Mouse (Mus musculus) heart, embryonic 13.5 days (tissue): ENCODE measurements at regions not wholly inside any gene's neighbourhood (a gene's known extent, or its start where the extent isn't known, plus 50 kb on each side); places are given as distances from the start of the nearest gene placed in this dataset.
A peak's percentile ranks its signal among the peaks of the same experiment; 100 is the strongest.

ENCODE experiments used
- ATAC-seq: fragments of 200-750 bp; cut with Nextera tagmentation; 2 replicates; pipeline ENCODE4 v1.8.0; 2017; ENCODE audit warnings: moderate TSS enrichment; ENCODE audit not compliant: insufficient number of reproducible peaks, low FRiP score, low TSS enrichment; ENCODE audit errors: extremely low read depth
- H3K27ac ChIP-seq: fragments of 300-500 bp; sonication (generic); replicated peaks from 2 replicates; pipeline ENCODE4 v1.5.1; 2015; ENCODE audit warnings: moderate library complexity, mild to moderate bottlenecking, inconsistent platforms
- H3K27me3 ChIP-seq: fragments of 300-500 bp; sonication (generic); replicated peaks from 2 replicates; pipeline ENCODE4 v1.6.1; 2015; ENCODE audit warnings: mild to moderate bottlenecking, inconsistent platforms
- H3K36me3 ChIP-seq: fragments of 300-500 bp; sonication (generic); 2 replicates; pipeline ENCODE4 v1.6.1; 2015; ENCODE audit warnings: mild to moderate bottlenecking, inconsistent platforms
- H3K4me1 ChIP-seq: fragments of 300-500 bp; sonication (generic); 2 replicates; pipeline ENCODE4 v1.6.1; 2015; ENCODE audit warnings: inconsistent platforms
- H3K4me2 ChIP-seq: fragments of 300-500 bp; sonication (generic); 2 replicates; pipeline ENCODE4 v1.6.1; 2015; ENCODE audit warnings: inconsistent platforms, mild to moderate bottlenecking, moderate library complexity
- H3K4me3 ChIP-seq: fragments of 300-500 bp; sonication (generic); 2 replicates; pipeline ENCODE4 v1.5.1; 2015; ENCODE audit warnings: moderate library complexity, mild to moderate bottlenecking, inconsistent platforms
- H3K9ac ChIP-seq: fragments of 300-500 bp; sonication (generic); 2 replicates; pipeline ENCODE4 v1.6.1; 2015; ENCODE audit warnings: inconsistent platforms, mild to moderate bottlenecking, moderate library complexity
- H3K9me3 ChIP-seq: fragments of 300-500 bp; sonication (generic); 2 replicates; pipeline ENCODE4 v1.6.1; 2016; ENCODE audit warnings: inconsistent platforms
- WGBS: fragments of 180-500 bp; shearing (Covaris S2); methylation state at CpG from one replicate; pipeline ENCODE4 v1.1.7; 2015; ENCODE audit warnings: mixed read lengths; 5-methylcytosine and 5-hydroxymethylcytosine counted together

DNA sequence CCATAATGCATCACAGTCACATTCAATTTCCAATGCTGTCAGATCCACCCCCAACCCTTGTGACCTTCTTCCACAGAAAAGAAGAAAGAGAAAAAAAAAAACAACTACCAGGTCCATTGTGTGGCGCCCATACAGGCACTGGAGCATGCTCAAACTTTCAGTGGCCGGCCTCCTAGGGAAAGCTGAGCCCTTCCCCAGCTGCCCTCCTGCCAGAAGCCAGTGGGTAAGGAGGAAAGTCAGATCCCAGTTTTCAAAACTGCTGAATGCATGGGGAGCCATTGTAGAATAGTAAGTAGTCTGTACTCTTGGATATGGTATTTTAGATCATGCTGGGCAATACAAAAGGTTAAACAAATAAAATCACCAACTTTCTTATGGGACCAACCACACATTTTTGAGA is 325.5 kb upstream of the Fam241a start:
- ATAC-seq: no peak
- Histone ChIP-seq H3K4me2 (no peak overlapping the region), H3K4me3 (no peak overlapping the region), H3K27ac (no peak overlapping the region), H3K9ac (no peak overlapping the region), H3K36me3 (no peaks in the 10 kb centered on the region), H3K9me3 (no peaks in the 10 kb centered on the region), H3K4me1 (peaks cover 8% of the 10 kb centered on the region; the same call in 1 of the 2 replicates), H3K27me3 (no peaks in the 10 kb centered on the region)
- 71% methylated on average over 2 of the region's 2 CpGs for WGBS

- H3K9ac ChIP-seq: no peak overlapping the region
- H3K27ac ChIP-seq: no peak overlapping the region
- no peak for ATAC-seq
- 77% methylated on average over 8 of the region's 8 CpGs for WGBS
- no peaks in the 10 kb centered on the region for H3K27me3 ChIP-seq
- no peak overlapping the region for H3K4me3 ChIP-seq
- no peaks in the 10 kb centered on the region for H3K9me3 ChIP-seq
- H3K4me1 ChIP-seq: peaks cover 8% of the 10 kb centered on the region; the same call in 1 of the 2 replicates
- no peaks in the 10 kb centered on the region for H3K36me3 ChIP-seq
- no peak overlapping the region for H3K4me2 ChIP-seq
Observed at GRCm38 (mm10) chr3:128220776-128221550, 324.8 kb upstream of the Fam241a start.

DNA sequence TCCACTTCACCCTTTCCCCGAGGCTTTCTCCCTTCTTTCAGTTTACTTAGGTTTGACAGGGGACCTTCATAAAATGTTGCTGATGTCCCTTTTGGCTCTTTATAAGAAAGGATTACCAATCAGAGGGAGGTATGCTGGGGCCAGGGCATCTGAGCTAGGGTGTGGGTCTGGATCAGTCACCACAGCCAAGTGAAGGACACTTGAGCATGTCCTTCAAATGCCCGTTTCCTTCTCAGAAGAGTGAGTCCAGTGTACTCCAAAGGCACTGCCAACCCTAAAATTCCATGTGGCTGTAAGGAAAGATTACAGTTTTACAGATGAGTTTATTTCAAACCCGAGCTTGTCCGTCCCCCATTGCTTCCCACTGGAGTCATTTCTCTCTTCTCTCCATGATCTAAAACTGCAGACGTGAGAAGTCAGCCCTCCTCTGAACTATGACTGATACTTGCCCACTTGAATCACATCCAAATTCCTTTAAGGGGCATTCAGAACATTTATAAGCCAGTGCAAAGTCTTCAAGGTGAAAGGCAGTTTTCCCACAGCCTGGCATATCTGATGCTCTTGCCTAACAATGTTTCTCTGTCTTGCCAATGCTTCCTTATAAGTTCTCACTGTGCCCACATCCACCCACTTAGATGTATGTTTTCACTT is 321.8 kb upstream of the Fam241a start:
- no peak for ATAC-seq
- Histone ChIP-seq H3K27me3 (no peaks in the 10 kb centered on the region), H3K36me3 (no peaks in the 10 kb centered on the region), H3K4me1 (peaks cover 8% of the 10 kb centered on the region; the same call in 1 of the 2 replicates), H3K9me3 (no peaks in the 10 kb centered on the region), H3K4me3 (no peak overlapping the region), H3K9ac (no peak overlapping the region), H3K27ac (no peak overlapping the region), H3K4me2 (no peak overlapping the region)
- 58% methylated on average over 5 of the region's 5 CpGs for WGBS

DNA sequence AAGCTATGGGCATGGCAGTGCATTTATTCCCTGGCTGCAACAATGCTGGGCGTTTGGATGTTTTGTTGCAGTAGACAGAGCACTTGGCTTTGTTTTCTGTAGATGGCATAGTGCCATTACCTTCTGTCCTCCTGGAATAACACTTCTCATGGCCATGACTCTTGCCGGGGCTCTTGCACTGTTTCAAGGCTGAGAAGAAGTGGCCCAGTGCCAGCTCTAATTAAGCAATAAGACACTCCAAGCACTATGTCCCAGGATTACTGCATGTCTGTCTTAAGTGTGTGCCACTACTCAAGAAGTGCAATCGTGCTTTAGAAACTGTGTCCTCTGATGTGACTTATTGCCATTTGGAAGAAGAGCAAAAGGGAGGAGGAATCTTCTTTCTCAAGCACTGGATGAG is 316.1 kb upstream of the Fam241a start:
- Histone ChIP-seq H3K9me3 (no peaks in the 10 kb centered on the region), H3K27me3 (no peaks in the 10 kb centered on the region), H3K9ac (no peak overlapping the region), H3K4me1 (peaks cover 5% of the 10 kb centered on the region; the same call in 1 of the 2 replicates), H3K4me3 (no peak overlapping the region), H3K36me3 (no peaks in the 10 kb centered on the region), H3K27ac (no peak overlapping the region), H3K4me2 (no peak overlapping the region)
- WGBS: 45% methylated on average over 3 of the region's 3 CpGs
- no peak for ATAC-seq

DNA sequence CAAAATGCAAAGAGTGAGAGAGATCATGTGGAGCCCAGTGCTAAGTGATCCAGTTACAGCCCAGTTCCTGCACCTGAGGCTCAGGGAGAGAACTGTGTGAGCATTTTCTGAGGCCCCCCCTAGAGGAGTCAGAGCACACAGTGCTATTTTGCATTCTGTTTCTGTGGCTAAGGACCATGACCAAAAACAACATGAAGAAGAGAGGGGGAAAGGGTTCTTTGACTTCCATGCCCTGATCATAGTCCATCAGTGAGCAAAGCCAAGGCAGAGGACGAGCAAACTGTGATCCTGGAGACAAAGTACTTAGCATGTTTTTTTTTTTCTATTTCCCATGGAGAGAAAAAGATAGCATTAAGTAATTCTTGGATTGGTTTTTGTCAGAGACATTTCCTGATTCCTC is 314.5 kb upstream of the Fam241a start:
- H3K9ac ChIP-seq: no peak overlapping the region
- peaks cover 5% of the 10 kb centered on the region; the same call in 1 of the 2 replicates for H3K4me1 ChIP-seq
- WGBS: 36% methylated on average over 1 of the region's 1 CpGs
- H3K4me3 ChIP-seq: no peak overlapping the region
- no peaks in the 10 kb centered on the region for H3K27me3 ChIP-seq
- no peak overlapping the region for H3K4me2 ChIP-seq
- no peaks in the 10 kb centered on the region for H3K9me3 ChIP-seq
- ATAC-seq: no peak
- no peaks in the 10 kb centered on the region for H3K36me3 ChIP-seq
- H3K27ac ChIP-seq: no peak overlapping the region

GRCm38 (mm10) chr3:128206948-128207347 is 310.8 kb upstream of the Fam241a start:
- Histone ChIP-seq H3K9ac (no peak overlapping the region), H3K27me3 (no peaks in the 10 kb centered on the region), H3K4me3 (no peak overlapping the region), H3K27ac (no peak overlapping the region), H3K9me3 (no peaks in the 10 kb centered on the region; the same call in 1 of the 2 replicates), H3K4me2 (no peak overlapping the region), H3K36me3 (no peaks in the 10 kb centered on the region), H3K4me1 (peaks cover under 1% of the 10 kb centered on the region; the same call in 1 of the 2 replicates)
- 46% methylated on average over 3 of the region's 3 CpGs for WGBS
- no peak for ATAC-seq

DNA sequence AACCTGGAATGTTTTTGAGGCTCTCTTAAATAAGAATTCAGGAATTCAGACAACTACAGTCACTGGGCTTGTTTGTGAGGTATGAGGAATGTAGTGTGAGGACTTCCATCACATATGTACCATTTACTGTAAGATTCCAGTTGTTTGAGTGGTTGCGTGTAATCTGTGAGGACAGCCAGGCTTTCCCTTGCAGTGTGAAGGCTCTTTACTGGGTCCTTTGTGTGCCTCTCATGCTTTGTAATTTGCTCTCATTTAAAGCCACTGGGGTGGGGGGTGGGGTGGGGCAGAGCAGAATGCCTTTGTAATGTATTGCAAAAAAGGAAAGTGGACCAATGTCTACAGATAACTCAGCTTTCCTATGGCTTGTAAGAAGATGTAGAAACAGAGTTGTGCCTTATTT is 310.4 kb upstream of the Fam241a start:
- no peak overlapping the region for H3K27ac ChIP-seq
- WGBS: 63% methylated on average over 1 of the region's 1 CpGs
- H3K27me3 ChIP-seq: no peaks in the 10 kb centered on the region
- no peak overlapping the region for H3K4me2 ChIP-seq
- no peak overlapping the region for H3K4me3 ChIP-seq
- no peaks in the 10 kb centered on the region; the same call in 1 of the 2 replicates for H3K9me3 ChIP-seq
- no peaks in the 10 kb centered on the region for H3K36me3 ChIP-seq
- H3K4me1 ChIP-seq: no peaks in the 10 kb centered on the region
- no peak for ATAC-seq
- no peak overlapping the region for H3K9ac ChIP-seq

- no peaks in the 10 kb centered on the region for H3K36me3 ChIP-seq
- ATAC-seq: no peak
- no peak overlapping the region for H3K9ac ChIP-seq
- H3K4me3 ChIP-seq: no peak overlapping the region
- H3K27me3 ChIP-seq: peaks cover 9% of the 10 kb centered on the region; the same call in 1 of the 2 replicates
- WGBS: 69% methylated on average over 5 of the region's 5 CpGs
- H3K9me3 ChIP-seq: no peaks in the 10 kb centered on the region; the same call in 1 of the 2 replicates
- H3K27ac ChIP-seq: no peak overlapping the region
- H3K4me1 ChIP-seq: no peaks in the 10 kb centered on the region
- H3K4me2 ChIP-seq: no peak overlapping the region
Observed at GRCm38 (mm10) chr3:128200574-128201235, 304.6 kb upstream of the Fam241a start.

DNA sequence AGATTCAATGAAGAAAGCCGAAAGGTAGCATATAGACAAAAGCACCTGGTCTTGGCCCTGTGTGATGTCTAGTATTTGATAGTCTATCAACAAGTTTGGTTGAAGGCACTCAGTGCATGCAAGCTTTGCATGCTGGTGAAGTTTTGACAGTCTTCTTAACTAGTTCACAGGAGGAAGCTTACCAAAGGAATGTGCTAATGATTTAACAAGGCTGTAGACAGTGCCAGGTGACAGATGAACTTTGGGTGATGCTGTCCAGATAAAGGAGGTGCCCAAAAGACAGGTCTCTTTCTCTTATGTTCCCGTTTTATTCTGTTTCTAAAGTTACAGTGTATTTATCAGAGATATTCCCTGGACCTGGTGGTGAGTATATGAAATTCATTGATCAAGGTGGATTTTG is 303.3 kb upstream of the Fam241a start:
- H3K36me3 ChIP-seq: no peaks in the 10 kb centered on the region
- whole genome bisulfite sequencing: 60% methylated on average over 2 of the region's 2 CpGs
- no peak for ATAC-seq
- H3K27me3 ChIP-seq: peaks cover 12% of the 10 kb centered on the region
- no peak overlapping the region for H3K9ac ChIP-seq
- H3K4me2 ChIP-seq: no peak overlapping the region
- 0 out of 2 replicates have a peak, but pooled peaks cover 5% of the 10 kb centered on the region for H3K4me1 ChIP-seq
- no peak overlapping the region for H3K4me3 ChIP-seq
- no peak overlapping the region for H3K27ac ChIP-seq
- H3K9me3 ChIP-seq: no peaks in the 10 kb centered on the region; the same call in 1 of the 2 replicates

DNA sequence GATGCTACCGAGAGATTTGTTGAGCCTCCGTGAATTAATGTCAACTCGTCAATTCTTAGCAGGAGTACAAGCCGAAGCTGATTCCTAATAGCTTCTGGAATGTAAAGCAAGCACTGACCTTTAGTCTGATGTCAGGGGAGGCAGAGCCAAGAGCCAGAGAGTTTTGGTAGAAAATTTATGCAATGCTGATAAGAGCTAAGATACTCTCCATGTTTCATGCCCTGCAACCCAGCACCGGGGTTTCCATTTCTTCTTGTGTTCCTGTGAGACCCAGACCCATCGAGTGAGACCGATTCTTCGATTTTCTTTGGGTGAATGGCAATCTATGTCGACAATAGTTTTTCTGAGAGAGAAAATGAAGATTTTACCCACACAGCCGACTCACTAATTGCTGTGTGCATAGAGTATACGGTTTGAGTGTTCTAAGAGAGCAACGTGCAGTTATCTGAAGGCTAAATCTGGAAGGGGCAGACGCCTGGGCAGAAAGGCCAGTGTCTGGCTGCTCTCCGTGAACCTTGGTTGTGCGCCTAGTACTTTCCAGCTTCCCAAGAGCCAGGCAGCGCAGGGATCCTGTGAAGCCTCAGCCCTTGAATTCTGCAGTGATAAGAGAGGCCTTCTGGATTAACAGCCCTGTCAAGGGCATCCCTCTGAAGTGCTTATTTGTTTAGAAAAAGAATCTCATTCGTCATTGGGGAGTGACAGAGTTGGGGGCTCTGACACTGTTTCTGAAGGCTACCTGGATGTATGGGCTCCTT is 296.1 kb upstream of the Fam241a start:
- H3K9me3 ChIP-seq: no peaks in the 10 kb centered on the region
- peak overlapping the region; percentile 52 for H3K4me2 ChIP-seq
- peaks cover 15% of the 10 kb centered on the region for H3K27me3 ChIP-seq
- peaks cover 21% of the 10 kb centered on the region for H3K4me1 ChIP-seq
- H3K9ac ChIP-seq: no peak overlapping the region
- 24% methylated on average over 17 of the region's 17 CpGs for WGBS
- peak overlapping the region; percentile 43; the same call in 1 of the 2 replicates for H3K27ac ChIP-seq
- no peaks in the 10 kb centered on the region for H3K36me3 ChIP-seq
- no peak for ATAC-seq
- H3K4me3 ChIP-seq: no peak overlapping the region
